Mouse (Mus musculus): Measurements from ENCODE around the gene Gsap. TPM values are rescaled to one million over a fixed set of nuclear protein-coding genes. Genes with fewer than 3 reads are reported as not detected.

The Gsap gene
- polyA plus RNA-seq, 1 experiment from 2014 or later: 2.0 TPM

DNA sequence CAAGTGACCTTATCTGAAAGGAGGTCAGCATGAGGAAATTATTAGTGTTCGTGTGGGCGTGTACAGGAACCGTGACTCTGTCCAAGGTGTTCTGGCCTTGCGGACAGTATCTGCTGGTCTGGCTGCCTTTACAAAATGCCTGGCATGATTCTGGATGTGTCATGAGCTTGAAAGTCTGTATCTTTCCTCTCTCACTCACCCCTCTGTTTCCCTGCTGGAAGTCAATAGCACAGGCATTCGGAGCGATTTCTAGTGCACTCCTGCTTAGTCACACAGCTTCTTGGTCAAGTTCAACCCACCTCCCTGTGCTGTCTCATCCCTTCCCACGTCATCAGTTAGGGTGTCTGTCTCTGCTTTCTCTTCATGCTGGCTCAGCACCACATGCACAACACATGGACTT lies 162.3 kb downstream of the Gsap start:
- Histone ChIP-seq H3K4me1 (no peaks in the 10 kb centered on the region), H3K27me3 (no peaks in the 10 kb centered on the region), H3K4me2 (no peak overlapping the region), H3K9ac (no peak overlapping the region), H3K36me3 (no peaks in the 10 kb centered on the region), H3K4me3 (replicated peaks) (no peak overlapping the region), H3K27ac (no peak overlapping the region), H3K9me3 (replicated peaks) (no peaks in the 10 kb centered on the region)
- no peak for ATAC-seq (replicated peaks; ENCODE audit: low FRiP score)
- WGBS: 79% methylated on average over 7 of the region's 7 CpGs

GRCm38 (mm10) chr5:21351678-21352077 lies 165.6 kb downstream of the Gsap start:
- no peak for ATAC-seq (replicated peaks; ENCODE audit: low FRiP score)
- H3K4me3 ChIP-seq (replicated peaks): no peak overlapping the region

DNA sequence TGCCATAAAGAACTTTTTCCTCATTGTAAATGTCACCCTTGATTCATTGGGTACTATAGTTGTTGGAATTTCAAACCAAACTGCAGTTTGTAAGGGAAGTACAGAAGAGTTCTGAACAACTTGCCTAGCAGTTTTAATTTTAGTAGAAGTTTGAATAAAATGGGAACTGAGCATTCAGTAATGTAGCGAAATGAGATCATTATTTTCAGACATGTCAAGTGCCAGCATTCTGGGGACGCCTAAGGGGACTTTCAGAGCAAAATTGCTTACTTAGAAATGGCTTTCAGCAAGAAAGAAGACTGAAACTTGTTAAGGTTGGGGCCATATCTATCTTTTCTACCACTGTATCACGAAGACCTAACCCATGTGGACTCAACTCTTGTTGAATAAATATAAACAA lies 172.6 kb downstream of the Gsap start:
- Histone ChIP-seq H3K27ac (no peak overlapping the region), H3K4me1 (peaks cover 4% of the 10 kb centered on the region), H3K27me3 (no peaks in the 10 kb centered on the region), H3K9ac (no peak overlapping the region), H3K4me3 (replicated peaks) (no peak overlapping the region), H3K36me3 (no peaks in the 10 kb centered on the region), H3K9me3 (replicated peaks) (no peaks in the 10 kb centered on the region), H3K4me2 (no peak overlapping the region)
- no peak for ATAC-seq (replicated peaks; ENCODE audit: low FRiP score)
- 79% methylated on average over 3 of the region's 3 CpGs for WGBS

More at GRCm38 (mm10) chr5:21351678-21352077, 165.6 kb downstream of the Gsap start:
- Histone ChIP-seq H3K4me2 (no peak overlapping the region), H3K4me1 (peaks cover 4% of the 10 kb centered on the region), H3K27me3 (no peaks in the 10 kb centered on the region), H3K27ac (no peak overlapping the region), H3K9ac (no peak overlapping the region), H3K9me3 (replicated peaks) (no peaks in the 10 kb centered on the region), H3K36me3 (no peaks in the 10 kb centered on the region)

DNA sequence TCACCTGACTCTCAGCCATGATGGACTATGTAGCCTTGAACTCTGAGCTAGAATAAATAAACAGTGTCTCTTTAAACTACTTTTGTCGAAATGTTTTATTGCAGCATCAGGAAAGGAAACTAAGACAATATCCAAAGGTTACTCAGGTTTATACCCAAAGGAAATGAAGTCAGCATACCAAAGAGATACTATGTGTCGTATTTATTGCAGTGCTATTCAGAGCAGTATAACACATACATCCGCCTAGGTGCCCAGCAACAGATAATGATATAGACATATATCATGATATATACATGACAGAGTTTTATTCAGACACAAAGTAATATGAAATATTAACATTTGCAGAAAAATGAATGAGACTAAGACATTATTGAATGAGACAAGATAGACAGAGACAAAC lies 177.3 kb downstream of the Gsap start:
- Histone ChIP-seq H3K4me3 (replicated peaks) (no peak overlapping the region), H3K9me3 (replicated peaks) (no peaks in the 10 kb centered on the region), H3K4me1 (no peaks in the 10 kb centered on the region), H3K27me3 (peaks cover under 1% of the 10 kb centered on the region; the same call in 1 of the 2 replicates), H3K4me2 (no peak overlapping the region), H3K36me3 (no peaks in the 10 kb centered on the region), H3K9ac (no peak overlapping the region), H3K27ac (no peak overlapping the region)
- 25% methylated on average over 3 of the region's 3 CpGs for WGBS
- ATAC-seq (replicated peaks; ENCODE audit: low FRiP score): no peak

Other genes with a start within 250 kb of the Gsap start
- 5.6 and 6.4 TPM in 2 replicates for gene Rsbn1l, start 229.9 kb upstream of the Gsap start, polyA plus RNA-seq (2015; fragmentation: Nextera tagmentation; extraction: Ambion mirVana)
- gene Ptpn12, start 130.3 kb upstream of the Gsap start, polyA plus RNA-seq (2015; fragmentation: Nextera tagmentation; extraction: Ambion mirVana): 24.9 and 25.2 TPM in 2 replicates
- 3.2 and 3.3 TPM in 2 replicates for gene Fgl2, start 186.4 kb downstream of the Gsap start, polyA plus RNA-seq (2015; fragmentation: Nextera tagmentation; extraction: Ambion mirVana)
- gene Ccdc146, start 238.4 kb downstream of the Gsap start, polyA plus RNA-seq (2015; fragmentation: Nextera tagmentation; extraction: Ambion mirVana): not detected in 2 replicates
- gene Fam185a, start 238.7 kb downstream of the Gsap start, polyA plus RNA-seq (2015; fragmentation: Nextera tagmentation; extraction: Ambion mirVana): 6.2 and 6.4 TPM in 2 replicates

Measured in kidney, embryonic 15.5 days (tissue).